In genomic region chr3:94629876-94630275, GRCm38 (mm10) we compare ENCODE assay signal across 41 mouse cellular contexts. TPM values are rescaled to one million over a fixed set of nuclear protein-coding genes. Genes with fewer than 3 reads are reported as not detected.
"Had no signal": no experiment of that assay in that cellular context is flagged by ENCODE, and none has a peak within 500 bp of the region (broad histone marks: within the 10 kb centered on the region; RNA-seq: fewer than 3 reads in every experiment).

No protein-coding gene starts in this region.

- H3K27ac ChIP-seq: gastrocnemius, adult 2 months; heart, adult 2 months; hindbrain, embryonic 10.5 days; hindbrain, embryonic 12.5 days; hindbrain, embryonic 14.5 days; intestine, embryonic 15.5 days; left cerebral cortex, adult 2 months; limb, embryonic 10.5 days; limb, embryonic 12.5 days; liver, embryonic 13.5 days; liver, embryonic 15.5 days had no signal

- ATAC-seq: hindbrain, embryonic 16.5 days; inflammation-experienced regulatory T-cells, adult 6 months; intestine, embryonic 15.5 days; intestine, postnatal 0 days; liver, postnatal 0 days had no signal

- H3K9ac ChIP-seq: hindbrain, embryonic 12.5 days; hindbrain, embryonic 14.5 days; intestine, embryonic 15.5 days; limb, embryonic 12.5 days; liver, embryonic 13.5 days; liver, embryonic 15.5 days; liver, postnatal 0 days had no signal

- H3K4me2 ChIP-seq: heart, embryonic 11.5 days; hindbrain, embryonic 12.5 days; hindbrain, embryonic 14.5 days; intestine, embryonic 15.5 days; limb, embryonic 12.5 days; liver, embryonic 11.5 days; liver, embryonic 13.5 days; liver, embryonic 15.5 days had no signal

- H3K27me3 ChIP-seq: hindbrain, embryonic 12.5 days; intestine, embryonic 15.5 days; limb, embryonic 12.5 days; liver, embryonic 13.5 days; liver, embryonic 15.5 days had no signal

- H3K4me1 ChIP-seq: hindbrain, embryonic 10.5 days; hindbrain, embryonic 12.5 days; intestine, embryonic 15.5 days; limb, embryonic 10.5 days; limb, embryonic 12.5 days; liver, embryonic 13.5 days; liver, embryonic 15.5 days had no signal

- H3K36me3 ChIP-seq: hindbrain, embryonic 10.5 days; hindbrain, embryonic 12.5 days; intestine, embryonic 15.5 days; limb, embryonic 10.5 days; limb, embryonic 12.5 days; liver, embryonic 13.5 days had no signal

- H3K4me3 ChIP-seq: gastrocnemius, adult 2 months; heart, adult 2 months; hindbrain, embryonic 10.5 days; hindbrain, embryonic 12.5 days; intestine, embryonic 15.5 days; left cerebral cortex, adult 2 months; limb, embryonic 10.5 days; limb, embryonic 12.5 days; liver, embryonic 13.5 days; liver, embryonic 15.5 days had no signal

- H3K9me3 ChIP-seq: hindbrain, embryonic 10.5 days; hindbrain, embryonic 12.5 days; intestine, embryonic 15.5 days; limb, embryonic 10.5 days; limb, embryonic 12.5 days; liver, embryonic 13.5 days; liver, embryonic 15.5 days had no signal

- DNase-seq: gastrocnemius, adult 2 months; gastrocnemius, postnatal 10 days; gastrocnemius, postnatal 25 days; heart, adult 2 months; heart, postnatal 10 days; heart, postnatal 4 days; kidney, adult 18-20 months; kidney, adult 8-10 months; kidney, postnatal 10 days; kidney, postnatal 36 days; layer of hippocampus, adult 9-11 months; liver; liver, embryonic 13.5 days; liver, postnatal 0 days had no signal

RNA-seq across cellular contexts. Expression of gene Gm10972, which starts 13.0 kb away (rescaled TPM):
- total RNA-seq: gastrocnemius, adult 2 months; gastrocnemius, postnatal 10 days; gastrocnemius, postnatal 25 days; gastrocnemius, postnatal 4 days; granulocyte monocyte progenitor cell, adult 5-6 weeks; heart, adult 2 months; heart, postnatal 10 days; heart, postnatal 25 days; heart, postnatal 4 days; layer of hippocampus, adult 18-20 months; layer of hippocampus, adult 8-10 months; layer of hippocampus, postnatal 25 days; left cerebral cortex, adult 2 months; left cerebral cortex, postnatal 14 days; left cerebral cortex, postnatal 36 days had no signal
- polyA plus RNA-seq: heart, adult 2 months; heart, embryonic 11.5 days; heart, embryonic 14.5 days; heart, embryonic 16.5 days; hindbrain, embryonic 10.5 days; hindbrain, embryonic 12.5 days; hindbrain, embryonic 14.5 days; hindbrain, embryonic 16.5 days; inflammation-experienced regulatory T-cells, adult 6 months; intestine, embryonic 15.5 days; intestine, postnatal 0 days; kidney, embryonic 14.5 days; kidney, embryonic 16.5 days; large intestine, adult 2 months; limb, embryonic 10.5 days; limb, embryonic 12.5 days; limb, embryonic 14.5 days; liver, embryonic 11.5 days; liver, embryonic 13.5 days; liver, embryonic 15.5 days; liver, postnatal 0 days had no signal
